Mouse (Mus musculus): ENCODE results near the gene Vmn2r86. TPM values are rescaled to one million over a fixed set of nuclear protein-coding genes. Genes with fewer than 3 reads are reported as not detected.

The Vmn2r86 gene
- polyA plus RNA-seq, 1 experiment from 2014 or later: 0.06 TPM

Other genes starting within 250 kb of the Vmn2r86 start
- not detected in 2 replicates for gene Olfr827, start 241.6 kb downstream of the Vmn2r86 start, polyA plus RNA-seq (2015; fragmentation: Nextera tagmentation; extraction: Ambion mirVana)
- gene Neurod4, start 175.8 kb downstream of the Vmn2r86 start, polyA plus RNA-seq (2015; fragmentation: Nextera tagmentation; extraction: Ambion mirVana): 1.3 and 8.0 TPM in 2 replicates
- gene Tespa1, start 133.2 kb downstream of the Vmn2r86 start, polyA plus RNA-seq (2015; fragmentation: Nextera tagmentation; extraction: Ambion mirVana): 0.09 TPM in 1 of 2 replicates, not detected in the other
- gene Vmn2r84, start 61.7 kb downstream of the Vmn2r86 start, polyA plus RNA-seq (2015; fragmentation: Nextera tagmentation; extraction: Ambion mirVana): 0.03 and 0.04 TPM in 2 replicates
- gene Vmn2r85, start 26.3 kb downstream of the Vmn2r86 start, polyA plus RNA-seq (2015; fragmentation: Nextera tagmentation; extraction: Ambion mirVana): not detected in 2 replicates
- gene Vmn2r87, start 41.3 kb upstream of the Vmn2r86 start, polyA plus RNA-seq (2015; fragmentation: Nextera tagmentation; extraction: Ambion mirVana): 0.18 and 0.21 TPM in 2 replicates

Data from hindbrain, embryonic 15.5 days (tissue).